Mouse (Mus musculus) heart, adult 11 months (tissue): ENCODE measurements around the gene Nup133.

Source experiments
- DNase-seq: peaks from one replicate; pipeline ENCODE4 v3.0.0; 2022

Nup133 gene

DNA sequence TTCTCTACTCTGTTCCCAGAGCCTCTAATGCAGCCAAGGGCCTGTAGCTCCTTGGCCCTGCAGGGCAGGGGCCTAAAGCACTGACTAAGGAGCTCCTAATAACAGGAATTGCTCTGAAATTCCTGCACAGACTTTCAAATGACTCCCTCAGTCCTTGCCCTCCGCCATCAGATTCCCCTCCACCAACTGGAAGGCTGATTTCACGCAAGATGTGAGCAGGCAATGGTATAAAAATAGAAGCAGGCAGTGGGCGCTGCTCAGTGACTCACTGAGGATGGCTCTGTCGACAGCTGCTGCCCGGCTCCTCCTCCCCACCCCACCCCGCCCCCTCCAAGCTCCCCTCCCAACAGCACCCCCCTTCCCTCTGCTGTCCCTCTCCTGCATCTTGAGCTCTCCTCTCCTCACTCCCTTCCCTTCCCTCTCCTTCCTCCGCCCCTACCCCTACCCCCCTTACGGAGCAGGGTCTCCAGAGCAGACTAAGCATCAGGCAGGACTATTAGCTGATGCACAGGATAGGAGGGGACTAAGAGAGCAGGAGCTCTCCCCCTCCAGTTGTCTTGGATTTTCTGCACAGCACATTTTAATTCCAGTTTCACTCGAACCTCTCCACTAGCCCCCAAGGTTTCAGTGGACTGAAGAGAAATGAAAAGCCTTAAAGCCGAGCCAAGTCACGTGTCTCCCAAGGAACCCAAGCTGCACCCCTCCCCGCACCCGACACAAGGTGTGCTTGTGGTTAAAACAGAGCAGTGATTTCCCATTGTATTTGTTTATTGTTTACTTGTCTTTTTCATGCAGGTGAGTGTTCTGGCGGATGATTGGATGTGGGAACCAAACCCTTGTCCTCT is 64.1 kb downstream of the Nup133 start:
- DNase-seq = no peak

DNA sequence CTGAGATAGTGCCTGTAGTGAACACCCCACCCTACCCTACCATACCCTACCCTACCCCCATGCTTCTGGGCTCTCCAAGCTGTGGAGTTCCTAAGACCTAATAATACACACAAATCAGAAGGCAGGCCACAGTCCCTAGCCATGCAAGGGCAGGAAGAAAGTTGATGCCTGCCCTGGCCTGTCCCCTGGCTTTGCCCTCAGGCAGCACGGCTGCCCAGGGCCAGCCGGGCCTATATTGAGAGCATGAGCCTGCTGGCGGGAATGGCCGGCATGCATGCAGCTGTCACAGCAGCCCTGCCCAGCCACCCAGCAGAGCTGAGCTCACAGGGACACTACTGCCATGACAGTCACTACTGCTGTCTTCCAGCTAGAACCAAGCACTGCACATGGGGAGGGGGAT is 66.0 kb downstream of the Nup133 start:
- no peak for DNase-seq

DNA sequence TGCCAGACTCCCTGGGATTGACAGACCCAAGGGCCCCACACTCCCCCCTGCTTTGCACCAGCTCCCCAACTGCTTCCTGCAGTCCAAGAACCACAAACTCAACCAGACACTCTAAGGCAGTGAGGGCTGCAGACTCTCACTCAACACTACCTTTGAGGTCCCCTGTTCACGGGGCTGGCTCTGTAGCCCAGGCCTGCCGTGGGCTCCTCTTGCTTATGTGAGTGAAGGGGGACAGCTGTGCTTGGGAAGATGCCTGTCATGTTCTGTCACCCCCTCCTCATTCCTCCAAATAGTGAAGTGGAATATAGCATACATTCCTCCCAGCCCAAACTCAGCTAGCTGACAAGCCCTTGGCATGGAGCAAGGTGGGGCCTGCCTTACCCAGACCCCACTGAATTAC is 66.7 kb downstream of the Nup133 start:
- no peak for DNase-seq

DNA sequence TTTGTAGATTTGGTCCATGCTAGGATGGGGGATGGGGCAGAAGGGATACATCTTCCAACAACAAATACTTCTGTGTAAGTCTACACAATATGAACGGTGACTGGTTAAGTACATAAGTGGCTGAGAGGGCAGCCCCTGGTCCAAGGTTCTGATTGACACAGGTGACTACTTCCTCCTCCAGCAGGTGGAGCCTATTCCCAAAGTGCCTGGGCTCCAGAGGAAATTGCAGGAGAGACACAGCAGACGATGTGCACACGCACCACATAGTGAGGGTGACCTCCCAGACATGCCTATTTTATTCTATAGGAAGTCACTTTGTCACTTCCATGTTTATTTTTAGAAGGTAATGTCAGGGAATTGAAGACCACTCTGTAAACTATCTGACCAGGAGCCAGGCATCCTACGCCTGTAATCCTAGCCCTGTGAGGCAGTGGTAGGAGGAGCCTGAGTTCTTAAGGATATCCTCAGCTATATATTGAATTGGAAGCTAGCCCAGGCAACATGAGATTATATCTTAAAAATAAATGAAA is 68.2 kb downstream of the Nup133 start:
- DNase-seq = no peak

DNA sequence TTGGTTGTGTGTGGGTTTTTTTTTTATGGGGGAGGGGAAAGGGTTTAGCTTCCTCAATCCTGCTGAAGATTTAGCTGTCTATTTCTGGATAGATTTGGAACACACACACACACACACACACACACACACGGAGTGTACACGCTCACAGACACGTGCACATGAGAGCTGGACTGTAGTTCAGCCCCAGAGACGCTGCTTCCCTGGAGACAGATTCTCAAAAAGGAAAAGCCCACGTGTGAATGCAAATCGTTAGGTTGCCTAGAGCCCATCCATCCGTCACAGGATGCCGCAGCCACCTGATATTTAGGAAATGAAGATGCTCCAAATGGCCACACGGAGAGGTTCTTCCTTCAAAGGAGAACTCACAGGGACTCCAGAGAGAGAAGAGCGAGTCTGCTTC is 68.8 kb downstream of the Nup133 start:
- no peak for DNase-seq

DNA sequence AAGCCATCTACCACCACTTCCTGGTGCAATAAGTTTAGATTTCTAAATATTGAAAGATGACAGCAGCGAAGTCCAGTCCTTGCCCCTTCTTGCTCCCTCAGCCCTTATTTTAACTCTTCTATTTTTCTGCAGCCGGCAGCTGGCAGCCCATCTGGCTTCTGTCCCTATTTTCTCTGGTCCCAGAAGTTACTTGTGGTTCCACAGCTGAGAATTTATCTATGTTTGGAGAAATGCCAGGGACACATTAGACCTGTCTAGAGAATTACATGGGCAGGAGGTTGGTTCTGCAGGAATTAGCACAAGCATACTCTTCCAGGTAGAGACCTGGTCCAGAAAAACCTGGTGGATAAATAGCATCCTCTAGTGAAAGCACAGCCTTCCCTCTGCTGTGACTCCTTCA is 71.2 kb downstream of the Nup133 start:
- DNase-seq = no peak

DNA sequence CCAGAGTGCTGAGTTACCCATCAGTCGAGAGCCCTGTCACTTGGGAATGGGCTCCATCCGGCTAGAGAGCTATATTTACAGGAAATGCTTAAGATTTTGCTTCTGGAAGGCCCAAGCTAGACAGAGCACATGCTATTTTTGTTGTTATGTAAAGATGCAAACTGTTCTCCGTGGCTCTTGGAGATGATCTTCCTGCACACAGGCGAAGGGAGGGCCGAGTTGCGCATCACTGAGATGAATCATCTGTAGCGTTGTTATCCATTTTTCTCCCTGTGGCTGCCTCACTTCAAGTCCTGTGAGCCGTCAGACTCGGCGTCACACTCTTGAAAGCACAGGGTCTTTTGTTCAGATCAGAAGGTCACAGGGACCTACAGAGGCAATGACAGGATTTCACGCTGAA is 74.7 kb downstream of the Nup133 start:
- DNase-seq = no peak

DNA sequence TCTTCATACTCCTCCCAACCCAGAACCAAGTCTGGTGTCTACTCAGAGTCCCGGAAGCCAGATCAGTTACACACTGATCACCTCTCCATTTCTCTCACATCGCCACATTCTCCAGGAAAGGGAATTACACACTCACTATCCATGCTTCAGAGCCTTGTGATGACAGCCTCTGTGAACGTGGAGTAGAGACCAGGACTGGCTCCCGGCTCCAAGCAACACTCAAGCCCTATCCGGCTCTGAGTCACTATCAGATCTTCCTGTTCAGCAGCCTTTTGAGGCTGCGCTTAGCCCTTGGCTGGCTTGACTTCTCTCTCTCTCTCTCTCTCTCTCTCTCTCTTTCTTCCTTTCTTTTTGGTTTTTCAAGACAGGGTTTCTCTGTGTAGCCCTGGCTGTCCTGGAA is 75.7 kb downstream of the Nup133 start:
- DNase-seq = no peak

DNA sequence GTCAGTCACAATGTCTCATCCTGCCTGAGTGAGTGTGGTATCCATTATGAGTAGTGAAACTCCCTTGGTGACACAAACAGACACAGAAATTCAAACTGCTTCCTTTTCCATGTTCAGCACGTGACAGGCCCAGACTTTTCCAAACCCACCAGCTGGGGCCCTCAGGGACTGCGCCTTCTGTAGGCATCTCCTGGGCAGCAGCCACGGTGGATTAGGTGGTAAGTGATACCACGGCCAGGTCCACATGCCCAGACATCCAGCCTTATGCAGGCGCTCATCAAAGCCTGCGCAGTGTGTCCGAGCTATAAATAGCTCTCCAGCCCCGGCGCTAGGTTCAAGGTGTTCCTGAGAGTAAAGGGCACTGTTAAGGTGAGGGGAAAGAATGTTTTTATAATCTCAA is 77.0 kb downstream of the Nup133 start:
- DNase-seq = peak; percentile 95

DNA sequence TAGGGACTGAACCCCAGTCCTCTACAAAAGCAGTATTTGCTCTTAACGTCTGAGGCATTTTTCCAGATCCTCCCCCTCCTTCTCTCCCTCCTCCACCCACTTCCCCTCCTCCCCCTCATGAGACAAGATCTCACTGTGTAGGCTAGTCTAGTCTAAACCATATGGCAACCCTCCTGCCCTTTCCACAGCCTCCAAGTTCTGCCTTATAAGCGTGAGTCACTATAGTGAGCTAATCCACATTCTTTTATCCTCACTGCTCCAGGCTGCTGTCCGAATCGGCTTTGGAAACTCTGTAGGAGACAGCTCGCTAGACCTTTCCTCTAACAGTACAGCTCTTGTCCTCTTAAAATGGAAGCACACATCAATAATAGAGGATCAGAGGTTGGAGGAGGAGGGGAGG is 82.1 kb downstream of the Nup133 start:
- no peak for DNase-seq

DNA sequence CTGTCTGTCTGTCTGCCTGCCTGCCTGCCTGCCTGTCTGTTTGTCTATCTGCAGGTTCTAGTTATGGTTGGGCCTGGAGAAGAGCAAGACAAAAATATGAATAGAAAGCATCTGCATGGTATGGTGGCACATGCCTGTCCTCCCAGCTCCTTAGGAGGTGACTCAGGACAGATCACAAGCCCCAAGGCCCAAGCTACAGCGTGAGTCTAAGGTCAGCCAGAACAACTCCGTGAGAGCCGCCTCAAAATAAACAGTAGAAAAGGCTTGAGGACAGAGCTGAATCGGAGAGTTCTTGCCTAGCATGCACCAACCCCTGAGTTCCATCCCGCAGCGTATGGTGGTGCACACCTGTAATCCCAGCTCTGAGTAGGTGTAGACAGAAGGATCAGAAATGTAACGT is 83.3 kb downstream of the Nup133 start:
- DNase-seq = no peak

DNA sequence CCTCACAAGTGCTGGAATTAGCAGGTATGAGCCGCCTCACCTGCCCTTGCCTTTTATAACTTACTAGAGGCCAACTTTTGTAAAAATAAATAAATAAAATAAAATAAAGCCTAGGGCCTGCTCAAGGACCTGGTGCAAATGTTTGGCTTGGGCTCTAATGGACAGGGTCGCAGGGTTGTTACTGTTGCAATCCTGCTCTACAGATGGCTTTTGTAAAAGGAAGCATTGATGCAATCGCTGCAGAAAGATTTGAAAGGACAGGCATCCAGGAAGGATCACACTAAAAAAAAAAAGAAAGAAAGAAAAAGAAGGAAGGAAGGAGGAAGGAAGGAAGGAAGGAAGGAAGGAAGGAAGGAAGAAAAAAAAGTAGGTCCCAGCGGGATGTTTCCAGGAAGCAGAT is 88.7 kb downstream of the Nup133 start:
- no peak for DNase-seq

DNA sequence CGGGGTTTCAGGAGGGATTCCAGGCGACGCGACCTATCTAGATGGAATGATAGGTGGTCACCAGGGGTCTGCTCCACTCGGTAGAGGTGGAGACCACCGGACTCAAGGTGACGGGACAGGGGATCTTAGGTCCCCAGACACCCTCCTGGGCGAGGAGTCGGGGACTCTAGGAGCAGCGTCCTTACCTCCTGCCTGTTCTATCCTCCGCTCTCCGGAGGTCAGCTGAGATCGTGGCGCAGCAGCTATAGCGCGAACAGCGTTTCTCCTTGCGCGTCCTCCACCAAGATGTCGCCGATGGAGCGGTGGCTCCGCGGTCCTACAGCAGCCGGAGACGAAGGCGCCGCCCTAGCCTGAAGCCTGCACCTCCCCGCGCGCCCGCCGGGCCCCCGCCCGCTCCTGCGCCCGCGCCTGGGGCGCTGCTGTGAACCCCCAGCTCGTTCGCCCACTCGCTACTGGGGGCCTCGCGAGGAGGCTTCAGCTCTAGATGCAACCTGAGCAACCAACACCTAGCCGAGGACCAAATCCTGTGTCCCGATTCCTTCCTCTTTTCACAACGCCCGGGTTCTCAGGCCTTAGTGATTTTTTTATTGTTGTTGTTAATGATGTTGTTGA is 89.3 kb downstream of the Nup133 start, which contains the start of gene Ccsap:
Gene Ccsap (minus strand): TSS at position 562 of the 612 bp plus-strand sequence.
- DNase-seq = no peak

DNA sequence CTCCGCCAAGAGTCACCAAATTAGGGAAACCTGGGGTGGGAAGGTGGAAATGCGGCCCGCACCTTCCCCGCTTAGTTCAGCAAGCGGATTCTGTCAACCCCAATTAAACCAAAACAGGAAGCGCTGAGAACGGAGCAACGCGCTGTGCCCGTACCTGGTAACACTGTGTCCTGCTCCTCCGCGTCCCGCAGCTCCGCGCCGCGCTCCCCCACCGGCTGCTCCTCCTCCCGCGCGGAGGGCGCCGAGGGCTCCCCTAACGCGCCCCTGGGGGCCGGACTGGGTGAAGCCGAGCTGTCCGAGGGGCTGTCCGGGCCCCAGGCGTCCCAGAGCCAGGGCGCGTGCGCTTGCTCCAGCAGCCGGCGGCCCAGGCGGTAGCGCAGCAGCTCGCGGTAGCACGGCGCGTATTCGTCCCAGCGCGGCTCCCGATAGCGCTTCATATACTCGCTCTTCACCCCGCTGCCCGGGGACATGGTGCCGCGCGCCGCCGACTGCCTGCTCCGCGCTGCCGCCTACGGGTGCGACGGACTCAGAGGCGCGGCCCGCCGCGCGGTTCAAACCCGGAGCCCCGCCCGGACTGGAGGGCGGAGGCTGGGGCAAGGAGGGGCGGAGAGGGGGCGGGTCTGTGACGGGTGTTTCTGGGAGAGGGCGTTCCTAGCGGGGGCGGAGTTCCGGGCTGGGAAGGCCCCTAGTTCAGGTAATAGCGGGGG is 90.0 kb downstream of the Nup133 start:
- peak; percentile 98 for DNase-seq

DNA sequence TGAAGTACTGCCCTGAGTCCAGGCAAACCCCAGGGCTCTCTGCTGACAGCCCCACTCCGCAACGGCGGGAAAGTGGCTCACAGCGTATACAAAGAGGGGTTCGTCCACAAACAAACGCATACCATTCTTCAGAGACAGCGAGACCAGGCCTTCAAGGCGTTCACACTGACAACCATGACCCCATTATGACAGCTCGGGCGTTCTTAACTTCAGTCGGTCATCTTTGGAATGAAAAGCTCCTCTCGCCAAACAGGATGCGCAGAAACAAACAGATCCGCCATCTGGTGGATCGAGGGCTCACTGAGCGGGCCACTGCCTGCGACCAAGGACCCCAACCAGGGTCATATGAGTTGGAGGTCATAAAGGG is 90.5 kb downstream of the Nup133 start:
- DNase-seq = no peak

DNA sequence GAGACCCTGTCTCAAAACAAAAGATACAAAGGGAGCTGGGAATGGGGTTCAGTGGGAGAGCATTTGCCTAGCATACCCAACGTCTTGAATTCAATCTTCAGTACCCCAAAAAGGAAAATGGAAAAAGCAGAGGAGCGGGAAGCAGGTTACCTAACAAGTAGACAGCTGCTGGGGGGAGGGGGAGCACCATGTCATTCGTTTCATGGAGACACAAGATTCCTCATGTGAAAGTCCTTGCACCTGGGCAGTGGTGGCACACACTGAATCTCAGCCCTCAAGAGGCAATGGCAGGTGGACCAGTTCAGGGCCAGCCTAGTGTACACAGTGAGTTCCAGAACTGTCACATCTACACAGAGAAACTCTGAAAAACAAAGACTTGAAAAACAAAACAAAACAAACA is 91.7 kb downstream of the Nup133 start:
- no peak for DNase-seq

DNA sequence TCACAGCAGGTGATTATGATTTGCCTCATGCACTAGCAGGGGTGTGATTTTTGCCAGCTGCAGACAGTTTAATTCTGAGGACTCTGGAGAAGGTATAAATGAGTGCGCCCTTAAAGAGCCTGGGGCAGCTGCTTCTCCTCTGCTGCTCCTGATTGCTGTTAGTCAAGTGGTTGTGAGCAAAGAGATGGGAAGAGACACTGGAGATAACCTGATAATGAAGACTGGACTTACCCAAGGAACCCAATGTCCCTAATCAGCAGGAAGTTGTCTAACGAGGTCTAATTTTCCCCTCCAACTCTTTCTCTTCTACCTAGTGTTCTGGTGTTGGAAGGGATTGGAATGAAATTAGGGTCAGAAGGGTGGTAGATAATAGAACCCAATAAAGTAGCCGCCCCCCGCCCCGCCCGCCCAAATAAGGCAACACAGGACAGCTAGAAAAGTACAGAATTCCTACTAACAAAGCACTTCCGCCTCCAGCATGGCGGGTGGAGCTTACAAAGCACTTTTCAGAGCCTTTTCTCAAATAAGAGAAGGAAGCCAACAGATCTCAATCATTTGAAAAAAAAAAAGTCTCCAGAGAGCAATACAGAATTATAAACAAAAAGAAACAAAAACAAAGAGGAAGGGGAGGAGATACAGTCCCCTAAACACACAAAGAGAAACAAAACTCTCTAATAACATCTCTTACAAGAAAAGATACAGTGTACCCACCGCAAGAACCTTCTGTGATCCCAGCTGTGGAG is 94.2 kb downstream of the Nup133 start:
- DNase-seq = no peak

DNA sequence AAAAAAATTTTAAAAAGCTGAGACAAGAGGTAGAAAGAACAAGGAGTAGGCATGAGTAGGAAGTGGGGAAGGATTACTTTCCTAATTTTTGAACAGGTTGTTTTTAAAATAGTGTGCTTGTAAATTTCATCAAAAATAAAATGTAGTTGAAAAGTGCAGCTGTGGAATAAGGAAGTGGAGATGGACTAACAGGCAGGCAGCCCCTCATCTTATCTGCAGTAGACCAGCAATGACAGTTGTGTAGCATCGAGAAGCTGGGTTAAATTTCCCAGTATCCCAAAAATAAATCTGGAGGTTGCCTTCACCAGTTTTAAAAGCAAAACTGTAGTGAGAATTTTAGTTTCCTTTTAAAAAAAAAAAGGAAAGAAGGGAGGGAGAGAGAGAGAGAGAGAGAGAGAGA is 94.8 kb downstream of the Nup133 start:
- DNase-seq = no peak

DNA sequence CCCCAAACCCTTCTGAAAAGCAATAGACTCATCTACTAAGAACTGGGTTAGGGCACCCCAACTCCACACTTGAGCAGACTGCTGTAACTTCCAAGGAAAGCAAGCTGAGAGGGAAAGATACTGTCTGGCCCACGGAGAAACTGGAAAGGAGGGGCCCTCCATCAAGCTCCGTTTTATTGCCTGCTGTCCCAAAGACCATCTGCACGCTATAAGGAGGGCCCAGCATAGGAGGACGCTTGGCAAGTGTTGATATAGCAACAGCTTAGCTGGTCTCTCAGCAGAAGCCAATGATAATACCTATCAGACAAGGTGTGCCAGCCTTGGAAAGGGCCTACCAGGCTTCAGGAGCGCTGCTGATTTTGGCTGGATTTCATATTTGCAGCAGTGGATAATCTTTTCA is 97.5 kb downstream of the Nup133 start:
- DNase-seq = no peak

DNA sequence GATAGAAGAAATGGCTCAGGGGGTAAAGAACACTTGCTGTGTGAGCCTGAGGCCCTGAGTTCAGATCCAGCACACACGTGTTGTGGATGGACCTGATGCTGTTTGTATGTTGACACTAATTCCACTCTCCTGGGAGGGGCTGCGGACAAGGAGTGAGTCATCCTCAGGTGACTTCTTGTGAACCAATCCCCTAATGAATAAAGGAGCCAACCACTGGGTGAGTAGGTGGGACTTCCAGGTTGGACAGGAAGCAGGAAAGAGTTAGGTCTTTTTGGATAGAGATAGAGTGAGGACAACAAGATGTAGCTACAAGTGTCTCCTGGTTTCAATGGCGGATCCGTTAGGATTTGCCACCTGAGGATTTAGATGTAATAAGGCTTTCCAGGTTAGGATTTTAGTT is 99.7 kb downstream of the Nup133 start:
- no peak for DNase-seq

DNA sequence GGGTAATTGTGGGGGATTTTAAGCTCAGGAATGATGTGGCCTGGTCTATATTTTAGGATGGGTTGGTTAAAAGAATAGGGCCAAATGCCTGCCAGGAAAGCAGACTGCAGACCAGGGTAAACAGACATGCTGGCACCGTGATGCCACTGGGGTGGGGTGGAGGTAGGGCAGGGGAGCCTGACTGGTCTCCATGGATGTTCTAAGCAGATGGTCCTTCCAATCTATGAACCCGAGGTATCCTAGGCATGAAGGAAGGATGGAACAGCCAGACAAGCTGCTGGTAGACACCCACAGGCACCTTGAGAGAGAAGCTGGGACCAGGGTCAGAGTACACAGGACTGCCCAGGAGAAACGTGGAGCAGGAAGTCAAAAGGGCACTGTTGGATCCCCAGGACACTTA is 101.5 kb downstream of the Nup133 start:
- no peak for DNase-seq
